Mouse (Mus musculus): ENCODE measurements around the gene Kiss1r. TPM values are rescaled to one million over a fixed set of nuclear protein-coding genes. Genes with fewer than 3 reads are reported as not detected.

The Kiss1r gene
- total RNA-seq, 1 experiment from 2014 or later = 0.73 TPM

DNA sequence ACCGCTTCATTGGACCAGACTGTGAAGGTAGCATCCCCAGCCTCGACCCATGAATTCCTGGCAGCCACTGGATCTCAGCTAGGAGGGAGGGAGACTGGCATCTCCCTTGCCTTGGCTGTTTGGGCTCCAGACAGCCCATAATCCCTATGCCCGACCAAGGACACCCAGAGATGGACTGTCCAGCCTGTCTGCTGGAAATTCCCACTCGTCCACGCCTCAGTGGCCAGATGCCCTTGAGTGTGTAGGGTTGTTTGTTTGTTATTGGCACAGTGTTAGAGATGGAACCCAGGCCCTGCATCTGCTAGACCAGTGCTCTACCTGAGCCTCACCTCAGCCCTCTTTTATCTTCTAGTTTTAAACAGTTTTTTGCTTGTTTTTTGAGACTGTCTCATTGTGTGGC, 48.6 kb downstream of the Kiss1r start:
- ATAC-seq (replicated peaks; ENCODE audit: low read depth, poor library complexity, severe bottlenecking) = no peak

DNA sequence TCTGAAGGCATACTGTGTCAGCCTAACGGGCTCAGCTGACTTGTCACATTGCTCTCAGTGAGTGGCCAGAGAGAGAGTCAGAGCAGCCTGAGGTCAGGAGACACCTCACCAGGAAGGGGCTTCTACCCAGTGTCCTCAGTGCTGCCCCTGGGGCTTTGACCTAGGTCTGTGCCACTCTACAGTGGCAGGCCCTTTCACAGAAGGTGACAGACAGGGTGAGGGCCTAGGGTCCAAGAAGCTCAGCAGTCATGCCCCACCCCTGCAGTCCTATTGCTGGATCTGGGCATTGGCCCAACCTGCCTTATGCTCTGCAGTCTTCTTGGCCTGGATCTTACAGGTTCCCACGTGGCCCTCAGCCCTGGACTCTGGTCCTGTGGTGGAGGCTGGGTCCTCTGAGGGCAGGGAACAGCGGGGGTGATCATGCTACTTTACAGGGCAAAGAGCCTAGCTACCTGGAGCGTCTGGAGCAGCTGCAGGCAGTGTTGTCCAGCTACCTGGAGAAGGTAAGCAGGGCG, 50.2 kb downstream of the Kiss1r start:
- no peak for ATAC-seq (replicated peaks; ENCODE audit: low read depth, poor library complexity, severe bottlenecking)

DNA sequence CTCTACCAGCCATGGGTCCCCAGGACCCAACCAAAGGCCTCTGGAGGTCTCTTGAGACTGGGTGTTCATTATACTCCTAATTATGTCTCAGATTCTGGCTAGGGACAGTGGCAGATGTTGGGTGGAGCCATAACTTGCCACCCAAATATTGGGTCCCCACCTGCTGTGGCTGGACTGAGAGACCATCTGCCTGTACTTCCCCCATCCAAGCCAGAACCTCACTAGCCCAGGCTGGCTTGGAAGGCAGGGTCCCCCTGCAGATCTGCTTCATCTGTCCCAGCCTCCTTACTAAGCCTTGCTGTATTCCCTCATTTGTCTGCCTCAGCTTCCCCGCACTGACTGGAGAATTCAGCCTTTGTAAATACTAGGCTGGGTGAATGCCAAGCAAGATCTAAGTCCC, 51.4 kb downstream of the Kiss1r start:
- ATAC-seq (replicated peaks; ENCODE audit: low read depth, poor library complexity, severe bottlenecking) = no peak

DNA sequence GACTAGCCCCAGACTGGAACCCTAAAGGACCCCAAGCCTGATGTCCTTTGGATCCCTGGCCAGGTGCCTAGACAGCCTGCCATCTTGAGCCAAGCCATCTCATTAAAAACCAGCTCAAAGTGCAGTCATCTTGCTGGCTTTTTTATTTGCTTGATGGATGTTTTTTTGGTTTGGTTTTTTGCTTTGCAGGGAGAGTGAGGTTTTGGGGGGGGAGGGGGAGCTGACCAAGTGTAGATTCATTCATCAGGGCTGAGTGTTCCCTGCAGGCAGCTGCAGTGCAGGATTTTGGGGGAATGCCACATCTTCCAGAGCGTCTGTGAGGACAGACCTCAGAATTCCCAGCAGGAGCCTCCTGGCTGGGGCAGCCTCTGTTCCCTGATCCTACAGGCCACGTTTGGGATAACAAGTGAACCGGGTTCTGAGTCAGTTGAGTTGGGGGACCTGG, 52.4 kb downstream of the Kiss1r start:
- no peak for ATAC-seq (replicated peaks; ENCODE audit: low read depth, poor library complexity, severe bottlenecking)

DNA sequence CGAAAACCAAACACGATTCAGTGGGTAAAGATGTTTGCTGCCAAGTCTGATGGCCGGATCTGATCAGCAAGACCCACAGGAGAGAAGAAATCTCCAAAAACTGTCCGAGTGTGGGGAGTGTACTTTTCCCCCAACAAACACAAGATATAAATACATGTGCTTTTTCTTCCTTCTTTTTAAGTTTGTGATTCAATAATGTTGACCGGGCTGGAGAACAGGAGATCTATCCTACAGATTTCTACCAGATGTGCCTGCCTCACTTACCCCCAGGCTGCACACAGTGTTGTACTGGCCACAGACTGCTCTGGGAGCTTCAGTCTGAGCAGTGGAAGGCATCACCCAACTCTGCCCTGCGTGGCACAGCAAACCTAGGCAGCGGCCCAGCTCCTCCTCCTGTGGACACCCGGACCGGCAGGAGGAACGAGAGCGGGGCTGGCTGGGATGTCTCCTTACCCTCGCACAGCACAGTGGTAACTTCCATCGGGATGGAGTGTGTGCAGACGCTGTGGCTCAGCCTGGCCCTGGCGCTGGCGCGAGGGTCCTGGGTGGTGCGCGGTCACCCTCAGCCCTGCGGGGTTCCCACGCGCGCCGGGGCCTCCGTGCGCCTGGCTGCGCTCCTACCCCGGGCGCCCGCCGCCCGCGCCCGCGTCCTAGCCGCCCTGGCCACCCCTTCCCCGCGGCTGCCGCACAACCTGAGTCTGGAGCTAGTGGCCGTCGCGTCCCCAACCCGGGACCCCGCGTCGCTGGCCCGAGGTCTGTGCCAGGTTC, 53.8 kb downstream of the Kiss1r start, which contains the start of gene Grin3b:
Gene Grin3b (plus strand): TSS at position 301 of the 768 bp plus-strand sequence.
- ATAC-seq (replicated peaks; ENCODE audit: low read depth, poor library complexity, severe bottlenecking) = no peak

DNA sequence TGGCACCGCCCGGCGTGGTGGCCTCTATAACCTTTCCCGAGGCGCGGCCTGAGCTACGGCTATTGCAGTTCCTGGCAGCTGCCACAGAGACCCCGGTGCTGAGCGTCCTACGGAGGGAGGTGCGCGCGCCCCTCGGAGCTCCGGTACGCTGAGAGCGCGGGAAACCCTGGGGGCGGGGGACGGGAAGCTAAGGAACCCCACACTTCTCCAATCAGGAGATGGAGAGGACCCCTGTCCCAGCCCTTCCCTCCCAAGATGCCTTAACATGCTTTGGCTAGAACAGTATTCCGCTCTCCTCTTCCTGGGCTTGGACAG, 54.4 kb downstream of the Kiss1r start:
- 0 out of 2 replicates have a peak, but pooled peaks have one; percentile 20 for ATAC-seq (replicated peaks; ENCODE audit: low read depth, poor library complexity, severe bottlenecking)

Other genes starting within 250 kb of the Kiss1r start
- 5.3 and 9.9 TPM in 2 replicates for gene Tpgs1, start 247.6 kb upstream of the Kiss1r start, total RNA-seq (2017)
- gene Cdc34, start 234.8 kb upstream of the Kiss1r start, total RNA-seq (2017) = 109 and 113 TPM in 2 replicates
- 0.96 and 1.6 TPM in 2 replicates for gene Gzmm, start 228.0 kb upstream of the Kiss1r start, total RNA-seq (2017)
- gene Bsg, start 212.5 kb upstream of the Kiss1r start, total RNA-seq (2017) = 283 and 298 TPM in 2 replicates
- not detected in 2 replicates for gene Hcn2, start 200.3 kb upstream of the Kiss1r start, total RNA-seq (2017)
- gene Polrmt, start 170.4 kb upstream of the Kiss1r start, total RNA-seq (2017) = 10.3 and 16.1 TPM in 2 replicates
- not detected in 2 replicates for gene Fgf22, start 161.9 kb upstream of the Kiss1r start, total RNA-seq (2017)
- gene Rnf126, start 150.0 kb upstream of the Kiss1r start, total RNA-seq (2017) = 12.9 and 21.0 TPM in 2 replicates
- gene Fstl3, start 139.7 kb upstream of the Kiss1r start, total RNA-seq (2017) = 0.19 and 0.50 TPM in 2 replicates
- gene Prss57, start 126.0 kb upstream of the Kiss1r start, total RNA-seq (2017) = 9.4 and 16.3 TPM in 2 replicates
- gene Palm, start 123.4 kb upstream of the Kiss1r start, total RNA-seq (2017) = 21.8 and 24.8 TPM in 2 replicates
- not detected in 2 replicates for gene Misp, start 96.0 kb upstream of the Kiss1r start, total RNA-seq (2017)
- 210 and 221 TPM in 2 replicates for gene Ptbp1, start 62.5 kb upstream of the Kiss1r start, total RNA-seq (2017)
- 131 and 159 TPM in 2 replicates for gene Prtn3, start 42.5 kb upstream of the Kiss1r start, total RNA-seq (2017)
- gene Plppr3, start 42.3 kb upstream of the Kiss1r start, total RNA-seq (2017) = 40.8 and 46.6 TPM in 2 replicates
- 61.2 and 92.1 TPM in 2 replicates for gene Elane, start 30.7 kb upstream of the Kiss1r start, total RNA-seq (2017)
- gene Cfd, start 26.1 kb upstream of the Kiss1r start, total RNA-seq (2017) = not detected in 2 replicates
- 17.3 and 19.3 TPM in 2 replicates for gene Med16, start 8.0 kb upstream of the Kiss1r start, total RNA-seq (2017)
- gene Gm26602, start 6.1 kb upstream of the Kiss1r start, total RNA-seq (2017) = 7.0 and 11.2 TPM in 2 replicates
- gene R3hdm4, start 4.2 kb downstream of the Kiss1r start, total RNA-seq (2017) = 38.4 and 50.7 TPM in 2 replicates
- gene Arid3a, start 10.1 kb downstream of the Kiss1r start, total RNA-seq (2017) = 11.5 and 16.0 TPM in 2 replicates
- gene Wdr18, start 43.2 kb downstream of the Kiss1r start, total RNA-seq (2017) = 26.5 and 27.2 TPM in 2 replicates
- not detected in 2 replicates for gene Grin3b, start 53.7 kb downstream of the Kiss1r start, total RNA-seq (2017)
- 44.8 and 56.7 TPM in 2 replicates for gene Tmem259, start 67.4 kb downstream of the Kiss1r start, total RNA-seq (2017)
- gene Cnn2, start 71.6 kb downstream of the Kiss1r start, total RNA-seq (2017) = 62.2 and 72.9 TPM in 2 replicates
- gene Abca7, start 79.5 kb downstream of the Kiss1r start, total RNA-seq (2017) = 10.7 and 15.5 TPM in 2 replicates
- gene Arhgap45, start 99.7 kb downstream of the Kiss1r start, total RNA-seq (2017) = 85.6 and 106 TPM in 2 replicates
- gene Polr2e, start 122.8 kb downstream of the Kiss1r start, total RNA-seq (2017) = 145 and 146 TPM in 2 replicates
- gene Gpx4, start 130.2 kb downstream of the Kiss1r start, total RNA-seq (2017) = 451 and 481 TPM in 2 replicates
- gene Sbno2, start 188.6 kb downstream of the Kiss1r start, total RNA-seq (2017) = 16.2 and 22.3 TPM in 2 replicates
- gene Stk11, start 198.8 kb downstream of the Kiss1r start, total RNA-seq (2017) = 102 and 139 TPM in 2 replicates
- gene Atp5d, start 221.7 kb downstream of the Kiss1r start, total RNA-seq (2017) = 52.3 and 60.0 TPM in 2 replicates
- 0.41 and 0.73 TPM in 2 replicates for gene Cbarp, start 223.9 kb downstream of the Kiss1r start, total RNA-seq (2017)
- gene Midn, start 231.3 kb downstream of the Kiss1r start, total RNA-seq (2017) = 15.8 and 18.4 TPM in 2 replicates
- 60.0 and 65.6 TPM in 2 replicates for gene Cirbp, start 249.0 kb downstream of the Kiss1r start, total RNA-seq (2017)

Measured in common myeloid progenitor, adult 5-6 weeks (primary cell).